Mouse (Mus musculus) bone marrow, adult 2 months (tissue): ENCODE measurements around the gene Trim62. TPM values are rescaled to one million over a fixed set of nuclear protein-coding genes. Genes with fewer than 3 reads are reported as not detected.

Experiments used
- H3K27ac ChIP-seq: fragments of 200-500 bp; 2 replicates; pipeline ENCODE4 v1.5.1; 2012; ENCODE audit warnings: low read depth, mild to moderate bottlenecking, control low read depth, inconsistent platforms, low read length; ENCODE audit not compliant: control insufficient read depth, poor library complexity, insufficient read depth
- H3K4me1 ChIP-seq: fragments of 200-500 bp; 2 replicates; pipeline ENCODE4 v1.6.1; 2011; ENCODE audit warnings: low read length; ENCODE audit not compliant: control insufficient read depth, insufficient read depth
- H3K4me3 ChIP-seq: fragments of 200-500 bp; replicated peaks from 2 replicates; pipeline ENCODE3; 2011; ENCODE audit warnings: mild to moderate bottlenecking, low read depth, low read length, control low read depth; ENCODE audit not compliant: control insufficient read depth
- CTCF ChIP-seq: fragments of 200-500 bp; IDR thresholded peaks from 2 replicates; pipeline ENCODE4 v1.5.1; 2011; ENCODE audit warnings: low read length, control low read depth; ENCODE audit not compliant: control insufficient read depth, insufficient read depth
- POLR2A ChIP-seq: fragments of 200-500 bp; IDR thresholded peaks from 2 replicates; pipeline ENCODE4 v1.6.1; 2011; ENCODE audit warnings: low read depth, mild to moderate bottlenecking, control low read depth, low read length, borderline replicate concordance; ENCODE audit not compliant: control insufficient read depth
- WGBS: fragments of 180-500 bp; shearing (Covaris S2); methylation state at CpG from one replicate; pipeline ENCODE4 v1.1.7; 2018; 5-methylcytosine and 5-hydroxymethylcytosine counted together
- polyA plus RNA-seq: library from polyadenylated mRNA; stranded (reverse); fragments of >200 nt; gene quantifications from 2 replicates; pipeline ENCODE4 v1.2.4, GENCODE M21; 2011; ENCODE audit warnings: low replicate concordance; ENCODE audit not compliant: missing spikeins, insufficient read depth, insufficient read length

Trim62 gene
- polyA plus RNA-seq, 1 experiment = 0.52 TPM

DNA sequence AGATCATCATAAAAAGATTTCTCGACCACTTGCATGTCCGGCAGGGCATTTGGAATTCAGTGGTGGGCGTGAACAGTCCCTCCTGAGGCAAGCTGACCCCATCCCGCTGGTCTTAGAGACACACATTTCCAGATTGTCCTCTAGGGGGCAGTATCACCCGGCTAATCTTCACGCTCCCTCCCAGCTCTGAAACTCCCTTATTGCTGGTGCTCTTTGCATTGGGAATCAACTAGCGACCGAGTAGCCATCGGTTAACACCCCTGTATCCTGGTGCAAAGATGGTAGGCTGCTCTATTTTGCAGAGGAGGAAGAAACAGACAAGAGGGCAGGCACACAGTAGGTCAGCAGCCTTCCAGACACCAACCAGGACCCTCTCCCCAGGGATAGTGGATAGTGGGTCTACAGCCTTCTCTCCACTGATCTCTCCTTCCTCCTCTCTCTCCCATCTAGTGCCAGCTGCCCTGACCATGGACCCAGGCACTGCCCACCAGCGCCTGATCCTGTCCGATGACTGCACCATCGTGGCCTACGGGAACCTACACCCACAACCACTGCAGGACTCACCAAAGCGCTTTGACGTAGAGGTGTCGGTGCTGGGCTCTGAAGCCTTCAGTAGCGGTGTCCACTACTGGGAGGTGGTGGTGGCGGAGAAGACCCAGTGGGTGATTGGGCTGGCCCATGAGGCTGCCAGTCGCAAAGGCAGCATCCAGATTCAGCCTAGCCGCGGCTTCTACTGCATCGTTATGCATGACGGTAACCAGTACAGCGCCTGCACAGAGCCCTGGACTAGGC lies 25.4 kb downstream of the Trim62 start:
- peak; percentile 66 for TF ChIP-seq CTCF
- no peak for TF ChIP-seq POLR2A
- H3K4me3 ChIP-seq = no peak overlapping the region
- H3K4me1 ChIP-seq = no peaks in the 10 kb centered on the region; the same call in 1 of the 2 replicates
- no peak overlapping the region for H3K27ac ChIP-seq
- WGBS = 64% methylated on average over 24 of the region's 24 CpGs

DNA sequence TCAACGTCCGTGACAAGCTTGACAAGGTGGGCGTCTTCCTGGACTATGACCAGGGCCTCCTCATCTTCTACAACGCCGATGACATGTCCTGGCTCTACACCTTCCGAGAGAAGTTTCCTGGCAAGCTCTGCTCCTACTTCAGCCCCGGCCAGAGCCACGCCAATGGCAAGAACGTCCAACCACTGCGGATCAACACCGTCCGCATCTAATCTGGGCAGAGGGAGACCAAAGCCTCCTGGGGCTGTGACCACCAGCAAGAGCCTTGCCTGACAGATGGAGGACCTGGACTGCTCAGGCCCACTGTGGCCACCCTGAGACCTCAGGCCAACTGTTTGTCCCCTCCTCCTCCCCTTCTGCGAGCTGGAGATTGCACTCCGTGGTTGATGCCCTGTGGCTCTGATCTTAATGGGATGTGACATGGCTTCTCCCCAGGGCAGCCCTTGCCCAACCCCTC lies 26.0 kb downstream of the Trim62 start:
- Histone ChIP-seq H3K4me1 (no peaks in the 10 kb centered on the region), H3K4me3 (no peak overlapping the region), H3K27ac (no peak overlapping the region)
- TF ChIP-seq CTCF (no peak), POLR2A (no peak)
- 87% methylated on average over 14 of the region's 14 CpGs for WGBS

DNA sequence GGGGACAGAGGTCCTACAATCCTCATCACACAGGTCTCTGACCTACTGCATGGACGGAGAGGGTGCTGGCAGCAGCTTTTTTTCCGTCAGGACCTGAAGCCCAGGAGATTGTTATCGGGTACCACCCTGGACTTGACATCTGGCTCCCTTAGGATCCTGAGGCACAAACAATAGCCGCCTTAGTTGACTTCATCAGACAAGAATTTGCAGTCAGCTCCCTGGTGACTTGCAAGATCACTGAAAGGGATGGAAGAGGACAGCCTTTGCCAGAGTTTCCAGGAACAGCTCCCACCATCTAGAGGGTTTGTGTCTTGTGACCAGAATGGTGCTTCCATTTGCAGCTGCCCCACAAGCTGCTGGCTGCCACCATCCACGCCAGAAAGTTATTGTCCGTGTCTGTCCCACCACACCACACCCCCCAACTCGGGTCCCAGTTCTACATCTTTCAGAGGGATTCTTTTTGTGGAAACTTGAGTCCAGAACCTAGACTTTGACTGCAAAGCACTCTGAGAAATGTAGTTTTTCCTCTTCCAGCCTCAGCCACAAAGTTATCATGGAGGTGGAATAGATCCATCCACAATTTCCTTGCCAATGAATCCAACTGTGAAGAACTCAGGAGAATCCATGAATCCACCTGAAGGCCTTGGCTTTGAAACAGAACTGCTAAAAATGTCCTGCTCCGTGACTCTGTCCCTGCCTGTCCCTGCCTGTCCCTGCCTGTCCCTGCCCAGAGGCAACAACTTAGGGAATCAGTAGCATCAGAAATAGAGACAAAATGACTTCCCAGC lies 27.1 kb downstream of the Trim62 start:
- Histone ChIP-seq H3K27ac (no peak overlapping the region), H3K4me1 (no peaks in the 10 kb centered on the region), H3K4me3 (no peak overlapping the region)
- WGBS = 77% methylated on average over 8 of the region's 8 CpGs
- no peak for TF ChIP-seq POLR2A
- TF ChIP-seq CTCF = no peak

DNA sequence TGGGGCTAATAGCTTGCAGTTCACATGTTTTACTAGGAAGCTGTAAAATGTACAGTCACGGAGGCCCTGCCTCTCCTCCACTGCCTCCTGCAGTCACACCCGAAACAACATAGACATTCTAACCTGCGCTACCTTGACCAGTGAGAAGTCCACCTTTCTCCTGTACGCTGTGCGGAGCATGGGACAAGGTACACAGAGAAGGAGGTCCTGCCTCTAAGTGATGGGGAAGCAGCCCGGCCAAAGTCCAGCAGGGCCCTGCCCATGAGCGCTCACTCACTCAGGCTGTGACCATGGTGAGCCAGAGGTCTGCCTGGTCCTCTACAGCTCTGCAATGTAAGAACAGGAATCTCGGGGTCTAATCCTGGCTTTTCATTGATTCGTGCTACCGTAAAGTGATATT lies 28.7 kb downstream of the Trim62 start:
- WGBS = 81% methylated on average over 10 of the region's 10 CpGs
- no peak overlapping the region for H3K27ac ChIP-seq
- no peaks in the 10 kb centered on the region for H3K4me1 ChIP-seq
- no peak overlapping the region for H3K4me3 ChIP-seq
- TF ChIP-seq POLR2A = no peak
- no peak for TF ChIP-seq CTCF

- 23% methylated on average over 4 of the region's 4 CpGs for WGBS
- Histone ChIP-seq H3K4me3 (no peak overlapping the region), H3K27ac (no peak overlapping the region), H3K4me1 (no peaks in the 10 kb centered on the region)
- TF ChIP-seq CTCF (no peak), POLR2A (no peak)
Observed at GRCm38 (mm10) chr4:128913794-128914193, 30.4 kb downstream of the Trim62 start.

- WGBS = 82% methylated on average over 3 of the region's 3 CpGs
- no peak overlapping the region for H3K4me3 ChIP-seq
- TF ChIP-seq CTCF (no peak), POLR2A (no peak)
- H3K27ac ChIP-seq = no peak overlapping the region
- no peaks in the 10 kb centered on the region for H3K4me1 ChIP-seq
Observed at GRCm38 (mm10) chr4:128917119-128917518, 33.7 kb downstream of the Trim62 start.

DNA sequence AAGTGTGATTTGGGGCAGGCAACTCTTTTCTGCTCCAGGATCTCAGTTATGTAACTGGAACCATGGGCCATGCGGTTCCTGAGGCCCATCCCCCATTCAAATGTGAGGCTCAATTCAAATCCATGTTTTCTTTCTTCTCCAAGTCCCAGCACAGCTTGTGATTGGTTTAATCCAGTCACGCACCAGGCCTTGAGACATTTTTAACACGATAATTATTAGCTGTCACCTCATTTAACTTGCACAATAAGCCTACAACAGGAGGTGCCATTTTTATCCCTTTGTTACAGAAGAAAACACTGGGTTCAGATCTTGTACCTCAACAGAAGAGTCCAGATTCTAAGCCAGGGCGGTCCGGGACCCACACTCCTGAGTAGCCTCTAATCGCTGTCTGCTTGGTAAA lies 34.4 kb downstream of the Trim62 start:
- TF ChIP-seq POLR2A = no peak
- no peak for TF ChIP-seq CTCF
- 78% methylated on average over 6 of the region's 6 CpGs for WGBS
- H3K27ac ChIP-seq = no peak overlapping the region
- no peaks in the 10 kb centered on the region for H3K4me1 ChIP-seq
- H3K4me3 ChIP-seq = no peak overlapping the region

- Histone ChIP-seq H3K4me1 (no peaks in the 10 kb centered on the region), H3K27ac (no peak overlapping the region), H3K4me3 (no peak overlapping the region)
- 33% methylated on average over 3 of the region's 3 CpGs for WGBS
- TF ChIP-seq CTCF (no peak), POLR2A (no peak)
Observed at GRCm38 (mm10) chr4:128918187-128918586, 34.8 kb downstream of the Trim62 start.
